ENCODE assay signal across 7 mouse cellular contexts in genomic region chr16:94085603-94086285, GRCm38 (mm10). TPM values are rescaled to one million over a fixed set of nuclear protein-coding genes. Genes with fewer than 3 reads are reported as not detected.
A peak's percentile ranks its signal among the peaks of the same experiment; 100 is the strongest.
DNase-seq lines count a peak whose midpoint lies in the region; ATAC-seq and TF ChIP-seq lines count a peak whose summit lies in the region.

No protein-coding gene starts in this region.

- peak; percentile 54 for DNase-seq in forebrain, embryonic 10.5 days (ENCODE audit: extremely low spot score, low spot score)
- DNase-seq in stomach, postnatal 0 days (ENCODE audit: low spot score) = no peak
- DNase-seq in MN1 (ENCODE audit: low spot score) = no peak
- no peak for DNase-seq in urinary bladder, postnatal 10 days (ENCODE audit: low spot score)

- H3K27ac ChIP-seq in forebrain, embryonic 10.5 days = peak overlapping the region; percentile 48; the same call in 1 of the 2 replicates
- H3K27ac ChIP-seq in limb, embryonic 15.5 days = no peak overlapping the region
- no peak overlapping the region for H3K27ac ChIP-seq in stomach, postnatal 0 days (replicated peaks)

- H3K4me3 ChIP-seq in megakaryocyte, embryonic 14.5 days (replicated peaks) = peak overlapping the region; percentile 74
- H3K4me3 ChIP-seq in forebrain, embryonic 10.5 days = peak overlapping the region; percentile 45
- peak overlapping the region; percentile 42 for H3K4me3 ChIP-seq in limb, embryonic 15.5 days
- peak overlapping the region; percentile 47 for H3K4me3 ChIP-seq in stomach, postnatal 0 days (ENCODE audit: low read depth, low read length)

- ATAC-seq in megakaryocyte, adult 5-6 weeks (ENCODE audit: poor library complexity, severe bottlenecking) = no peak
- no peak for ATAC-seq in limb, embryonic 15.5 days (ENCODE audit: insufficient number of reproducible peaks, low FRiP score, low TSS enrichment, low read depth)
- no peak for ATAC-seq in stomach, postnatal 0 days (ENCODE audit: low FRiP score, low TSS enrichment)

- H3K9me3 ChIP-seq in megakaryocyte, embryonic 14.5 days = peaks cover 2% of the 10 kb centered on the region; the same call in 1 of the 2 replicates
- H3K9me3 ChIP-seq in forebrain, embryonic 10.5 days = no peaks in the 10 kb centered on the region
- H3K9me3 ChIP-seq in limb, embryonic 15.5 days = no peaks in the 10 kb centered on the region
- no peaks in the 10 kb centered on the region for H3K9me3 ChIP-seq in stomach, postnatal 0 days (ENCODE audit: control insufficient read depth, low read length)

- under 1% methylated on average over 57 of the region's 57 CpGs for WGBS in forebrain, embryonic 10.5 days
- 1% methylated on average over 57 of the region's 57 CpGs for WGBS in limb, embryonic 15.5 days
- WGBS in stomach, postnatal 0 days = 2% methylated on average over 57 of the region's 57 CpGs

- no peak for TF ChIP-seq EP300 in stomach, postnatal 0 days (optimal IDR thresholded peaks at IDR 0.05)

- no peaks in the 10 kb centered on the region for H3K36me3 ChIP-seq in megakaryocyte, embryonic 14.5 days (replicated peaks; ENCODE audit: low read length)
- no peaks in the 10 kb centered on the region for H3K36me3 ChIP-seq in forebrain, embryonic 10.5 days (replicated peaks)
- no peaks in the 10 kb centered on the region for H3K36me3 ChIP-seq in limb, embryonic 15.5 days
- no peaks in the 10 kb centered on the region for H3K36me3 ChIP-seq in stomach, postnatal 0 days (ENCODE audit: control insufficient read depth, insufficient read depth, low read length)

- peak overlapping the region; percentile 85 for H3K4me2 ChIP-seq in limb, embryonic 15.5 days
- H3K4me2 ChIP-seq in stomach, postnatal 0 days (replicated peaks; ENCODE audit: low read depth) = peak overlapping the region; percentile 71

- peaks cover 96% of the 10 kb centered on the region for H3K27me3 ChIP-seq in megakaryocyte, embryonic 14.5 days (replicated peaks)
- H3K27me3 ChIP-seq in forebrain, embryonic 10.5 days (ENCODE audit: poor library complexity, severe bottlenecking) = peaks cover 100% of the 10 kb centered on the region
- H3K27me3 ChIP-seq in limb, embryonic 15.5 days = peaks cover 96% of the 10 kb centered on the region
- H3K27me3 ChIP-seq in stomach, postnatal 0 days (ENCODE audit: control insufficient read depth, insufficient read depth, low read length) = peaks cover 20% of the 10 kb centered on the region

- 0 out of 2 replicates have a peak overlapping the region, but pooled peaks have one; percentile 20 for H3K9ac ChIP-seq in limb, embryonic 15.5 days
- H3K9ac ChIP-seq in stomach, postnatal 0 days (ENCODE audit: low read length) = peak overlapping the region; percentile 51; the same call in 1 of the 2 replicates

- no peak for TF ChIP-seq CTCF in stomach, postnatal 0 days (IDR thresholded peaks at IDR 0.05; ENCODE audit: low read depth)

- H3K4me1 ChIP-seq in megakaryocyte, embryonic 14.5 days = peaks cover 31% of the 10 kb centered on the region
- peaks cover 41% of the 10 kb centered on the region for H3K4me1 ChIP-seq in forebrain, embryonic 10.5 days
- H3K4me1 ChIP-seq in limb, embryonic 15.5 days = peaks cover 38% of the 10 kb centered on the region
- no peaks in the 10 kb centered on the region for H3K4me1 ChIP-seq in stomach, postnatal 0 days (replicated peaks; ENCODE audit: control insufficient read depth, insufficient read depth)

RNA-seq across cellular contexts. Expression of gene Sim2, which starts 1.0 kb away (rescaled TPM):
- not detected in 2 replicates for polyA plus RNA-seq in megakaryocyte, embryonic 14.5 days (2012; ENCODE audit: insufficient read depth, low replicate concordance)
- not detected in 2 replicates for total RNA-seq in megakaryocyte, adult 5-6 weeks (2015)
- not detected in 2 replicates for total RNA-seq in megakaryocyte, adult 5-6 weeks (2017)
- 0.04 and 0.14 TPM in 2 replicates for polyA plus RNA-seq in forebrain, embryonic 10.5 days (2016; fragmentation: Nextera tagmentation; extraction: Ambion mirVana)
- polyA plus RNA-seq in limb, embryonic 15.5 days (2015; fragmentation: Nextera tagmentation; extraction: Ambion mirVana) = 0.64 and 0.81 TPM in 2 replicates
- 0.17 and 0.31 TPM in 2 replicates for polyA plus RNA-seq in stomach, postnatal 0 days (2015; fragmentation: Nextera tagmentation; extraction: Ambion mirVana)
